Mouse (Mus musculus) neural tube, embryonic 12.5 days (tissue): ENCODE measurements around the gene Irf8. TPM values are rescaled to one million over a fixed set of nuclear protein-coding genes. Genes with fewer than 3 reads are reported as not detected.

Source experiments
- ATAC-seq: fragments of 200-750 bp; cut with Nextera tagmentation; 2 replicates; pipeline ENCODE4 v1.8.0; 2017; ENCODE audit warnings: low read depth, mild to moderate bottlenecking, moderate TSS enrichment, moderate library complexity; ENCODE audit not compliant: low FRiP score
- H3K27ac ChIP-seq: fragments of 300-500 bp; sonication (generic); 2 replicates; pipeline ENCODE4 v1.5.1; 2016
- H3K27me3 ChIP-seq: fragments of 300-500 bp; sonication (generic); replicated peaks from 2 replicates; pipeline ENCODE4 v1.6.1; 2016; ENCODE audit warnings: mild to moderate bottlenecking
- H3K36me3 ChIP-seq: fragments of 300-500 bp; sonication (generic); 2 replicates; pipeline ENCODE4 v1.6.1; 2016; ENCODE audit warnings: mild to moderate bottlenecking
- H3K4me1 ChIP-seq: fragments of 300-500 bp; sonication (generic); 2 replicates; pipeline ENCODE4 v1.6.1; 2016
- H3K4me2 ChIP-seq: fragments of 300-500 bp; sonication (generic); replicated peaks from 2 replicates; pipeline ENCODE4 v1.6.1; 2016; ENCODE audit warnings: mild to moderate bottlenecking
- H3K4me3 ChIP-seq: fragments of 300-500 bp; sonication (generic); 2 replicates; pipeline ENCODE4 v1.5.1; 2016
- H3K9ac ChIP-seq: fragments of 300-500 bp; sonication (generic); 2 replicates; pipeline ENCODE4 v1.6.1; 2016; ENCODE audit warnings: mild to moderate bottlenecking
- H3K9me3 ChIP-seq: fragments of 300-500 bp; sonication (generic); 2 replicates; pipeline ENCODE4 v1.6.1; 2016; ENCODE audit warnings: mild to moderate bottlenecking
- WGBS: fragments of 180-500 bp; shearing (Covaris S2); methylation state at CpG from one replicate; pipeline ENCODE4 v1.1.7; 2016; 5-methylcytosine and 5-hydroxymethylcytosine counted together
- polyA plus RNA-seq: library from polyadenylated mRNA; unstranded; fragments of >200 nt; fragmentation: Nextera tagmentation; extraction: Ambion mirVana; gene quantifications from 2 replicates; pipeline ENCODE4 v1.2.1, GENCODE M21; 2016

Gene Irf8
- polyA plus RNA-seq, 1 experiment from 2014 or later = 5.5 TPM

DNA sequence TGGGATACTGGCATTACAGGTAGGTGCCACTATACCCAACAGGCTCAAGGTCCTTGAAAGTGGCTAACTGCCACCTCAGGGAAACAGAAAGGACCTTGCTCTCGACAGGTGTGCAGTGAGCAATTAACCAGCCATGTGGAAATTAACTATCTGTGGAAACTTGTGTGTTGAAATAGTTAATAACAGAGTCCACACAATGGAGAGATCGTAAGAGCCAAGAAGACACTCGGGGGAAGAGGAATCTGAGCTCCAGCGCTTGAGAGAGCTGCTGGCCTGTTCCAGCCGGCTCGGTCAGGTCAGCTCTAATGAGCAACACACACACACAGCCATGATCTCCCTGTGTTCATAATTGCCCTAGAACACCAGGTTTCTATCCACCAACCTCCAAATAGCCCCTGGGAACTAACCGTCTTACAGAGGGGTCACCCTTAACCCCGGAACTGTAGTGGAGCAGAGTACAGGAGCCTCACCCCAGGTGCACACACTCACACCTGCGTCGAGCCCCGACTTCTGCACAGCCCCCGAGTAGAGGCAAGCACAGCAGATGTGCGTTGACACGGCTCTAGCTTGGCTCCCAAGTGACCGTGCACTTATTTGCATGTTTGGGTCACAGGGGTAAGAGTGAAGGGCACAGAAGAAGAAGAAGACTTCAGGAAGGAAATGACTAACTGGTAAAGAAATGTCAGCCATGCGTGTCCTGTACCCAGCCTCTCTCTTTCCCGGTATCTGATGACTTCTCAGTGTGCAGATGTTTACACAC lies 11.2 kb upstream of the Irf8 start:
- Histone ChIP-seq H3K4me3 (no peak overlapping the region), H3K9me3 (no peaks in the 10 kb centered on the region), H3K27me3 (0 out of 2 replicates have a peak, but pooled peaks cover 2% of the 10 kb centered on the region), H3K9ac (no peak overlapping the region), H3K27ac (no peak overlapping the region), H3K4me1 (no peaks in the 10 kb centered on the region), H3K36me3 (no peaks in the 10 kb centered on the region), H3K4me2 (no peak overlapping the region)
- no peak for ATAC-seq
- WGBS = 84% methylated on average over 17 of the region's 17 CpGs

DNA sequence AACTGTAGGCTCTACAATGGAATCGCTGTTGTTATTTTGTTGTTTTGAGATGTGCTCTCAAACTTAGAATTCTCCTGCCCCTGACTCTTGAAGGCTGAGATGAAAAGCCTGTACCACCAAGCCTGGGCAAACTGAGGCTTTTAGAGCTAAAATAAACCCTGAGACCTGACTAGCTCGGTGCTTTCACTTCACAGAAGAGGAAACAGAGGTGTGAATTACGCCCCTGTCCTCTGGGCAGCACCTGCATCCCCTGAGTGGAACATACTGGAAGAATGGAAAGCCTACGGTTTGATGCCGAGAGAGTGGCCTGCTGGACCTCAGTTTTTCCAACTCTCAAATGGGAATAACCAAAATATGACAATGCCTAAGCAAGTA lies 10.6 kb upstream of the Irf8 start:
- Histone ChIP-seq H3K9ac (no peak overlapping the region), H3K27ac (no peak overlapping the region), H3K4me1 (no peaks in the 10 kb centered on the region), H3K4me3 (no peak overlapping the region), H3K9me3 (no peaks in the 10 kb centered on the region), H3K4me2 (no peak overlapping the region), H3K36me3 (no peaks in the 10 kb centered on the region), H3K27me3 (0 out of 2 replicates have a peak, but pooled peaks cover 2% of the 10 kb centered on the region)
- no peak for ATAC-seq
- 79% methylated on average over 5 of the region's 5 CpGs for WGBS

DNA sequence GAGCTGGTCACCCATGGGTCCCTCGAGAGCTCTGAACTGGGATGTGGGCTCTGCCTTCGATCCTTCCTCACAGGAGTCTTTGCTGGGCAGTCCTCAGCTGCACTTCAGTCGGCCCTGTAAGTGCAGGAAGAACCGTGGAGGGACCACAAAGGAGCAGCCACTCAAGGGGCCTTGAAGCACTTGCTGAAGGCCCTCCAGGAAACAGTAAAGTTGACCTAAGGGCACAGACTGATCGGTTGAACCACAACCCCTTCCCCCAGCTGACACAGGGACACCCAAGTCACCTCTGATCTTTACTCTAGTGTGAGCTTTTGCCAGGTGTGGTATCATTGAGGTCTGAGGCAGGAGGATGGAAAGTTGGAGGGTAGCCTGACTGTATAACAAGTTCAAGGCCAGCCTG lies 10.1 kb upstream of the Irf8 start:
- H3K9me3 ChIP-seq = no peaks in the 10 kb centered on the region
- no peak overlapping the region for H3K4me2 ChIP-seq
- no peaks in the 10 kb centered on the region for H3K36me3 ChIP-seq
- no peak overlapping the region for H3K4me3 ChIP-seq
- 78% methylated on average over 5 of the region's 5 CpGs for WGBS
- no peak overlapping the region for H3K27ac ChIP-seq
- no peak for ATAC-seq
- H3K4me1 ChIP-seq = no peaks in the 10 kb centered on the region
- no peak overlapping the region for H3K9ac ChIP-seq
- 0 out of 2 replicates have a peak, but pooled peaks cover 2% of the 10 kb centered on the region for H3K27me3 ChIP-seq

DNA sequence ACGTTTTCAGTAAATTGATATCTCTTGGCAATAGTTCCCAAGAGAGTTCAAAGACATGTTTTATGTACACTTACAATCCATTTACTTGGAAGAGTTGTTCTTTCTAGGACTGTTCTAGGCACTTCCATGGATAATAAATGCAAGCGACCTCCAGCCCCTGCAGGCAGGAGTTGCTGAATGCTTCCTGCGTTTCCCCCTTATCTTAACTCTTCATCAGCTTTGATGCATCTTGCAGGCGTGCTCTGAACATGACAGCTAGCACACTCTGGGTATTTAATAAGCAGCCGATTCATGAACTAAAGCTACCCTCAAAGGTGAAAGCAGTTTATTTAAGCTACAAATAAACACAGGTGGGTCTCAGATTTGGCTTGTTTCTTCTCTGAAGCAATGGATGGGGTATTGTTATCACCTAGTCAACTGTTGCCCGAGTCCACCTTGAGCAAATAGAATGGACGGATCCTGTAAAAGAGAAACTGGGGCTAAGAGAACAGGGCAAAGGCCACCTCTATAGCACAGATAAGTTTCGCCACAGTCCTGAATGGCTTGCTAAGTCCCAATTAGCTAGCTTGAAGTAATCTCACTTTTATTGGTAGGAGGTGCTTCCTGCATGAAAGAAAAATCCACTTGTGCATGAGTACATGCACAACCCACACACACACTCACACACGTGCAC lies 7.5 kb upstream of the Irf8 start:
- ATAC-seq = no peak
- Histone ChIP-seq H3K36me3 (no peaks in the 10 kb centered on the region), H3K27me3 (0 out of 2 replicates have a peak, but pooled peaks cover 2% of the 10 kb centered on the region), H3K9ac (no peak overlapping the region), H3K4me3 (no peak overlapping the region), H3K4me2 (no peak overlapping the region), H3K9me3 (no peaks in the 10 kb centered on the region), H3K4me1 (peaks cover 4% of the 10 kb centered on the region; the same call in 1 of the 2 replicates), H3K27ac (no peak overlapping the region)
- 76% methylated on average over 9 of the region's 9 CpGs for WGBS

DNA sequence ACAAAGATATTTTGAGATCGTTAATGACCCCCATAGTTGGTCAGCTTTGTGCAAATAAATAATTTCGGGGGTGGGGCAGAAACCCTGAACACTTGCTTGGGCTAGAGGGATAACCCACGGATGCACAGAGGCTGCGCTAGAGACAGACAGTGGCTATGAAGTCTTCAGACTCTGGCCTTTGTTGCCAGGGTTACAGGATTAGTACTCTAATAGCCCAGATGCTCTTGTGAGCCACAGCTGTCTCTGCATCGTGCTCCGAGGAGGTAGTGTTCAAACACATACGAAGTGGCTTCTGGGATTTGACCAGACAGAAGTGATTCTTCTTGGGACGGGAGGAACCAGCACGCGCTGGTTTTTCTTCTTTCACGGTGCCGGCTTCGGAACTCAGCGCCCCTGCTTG lies 4.6 kb upstream of the Irf8 start:
- ATAC-seq = no peak
- 40% methylated on average over 14 of the region's 14 CpGs for WGBS
- no peak overlapping the region for H3K4me3 ChIP-seq

DNA sequence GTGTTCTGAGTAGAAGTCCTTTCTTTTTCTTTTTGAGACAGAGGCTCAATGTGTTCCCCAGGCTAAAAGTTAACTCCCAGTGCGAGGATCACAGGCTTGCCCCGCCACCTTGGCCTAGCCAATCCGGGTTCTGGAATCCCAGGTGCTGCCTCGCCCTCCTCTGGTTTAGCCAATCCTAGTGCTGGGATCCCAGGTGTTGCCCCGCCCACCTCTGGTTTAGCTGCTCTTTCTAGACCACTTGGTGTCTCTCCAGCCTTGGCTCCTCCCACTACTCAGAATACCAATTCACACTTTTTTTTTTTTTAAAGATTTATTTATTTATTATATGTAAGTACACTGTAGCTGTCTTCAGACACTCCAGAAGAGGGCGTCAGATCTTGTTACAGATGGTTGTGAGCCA lies 4.1 kb upstream of the Irf8 start:
- Histone ChIP-seq H3K9ac (no peak overlapping the region), H3K9me3 (no peaks in the 10 kb centered on the region), H3K4me1 (peaks cover 18% of the 10 kb centered on the region), H3K36me3 (no peaks in the 10 kb centered on the region), H3K4me2 (no peak overlapping the region), H3K4me3 (no peak overlapping the region), H3K27ac (no peak overlapping the region), H3K27me3 (peaks cover 28% of the 10 kb centered on the region)
- WGBS = 52% methylated on average over 6 of the region's 6 CpGs
- ATAC-seq = no peak; the same call in 1 of the 2 replicates

More for the DNA sequence above, 4.6 kb upstream of the Irf8 start:
- Histone ChIP-seq H3K36me3 (no peaks in the 10 kb centered on the region), H3K4me1 (peaks cover 13% of the 10 kb centered on the region), H3K27ac (no peak overlapping the region), H3K4me2 (peak overlapping the region; percentile 32), H3K9me3 (no peaks in the 10 kb centered on the region), H3K9ac (no peak overlapping the region), H3K27me3 (peaks cover 26% of the 10 kb centered on the region)

DNA sequence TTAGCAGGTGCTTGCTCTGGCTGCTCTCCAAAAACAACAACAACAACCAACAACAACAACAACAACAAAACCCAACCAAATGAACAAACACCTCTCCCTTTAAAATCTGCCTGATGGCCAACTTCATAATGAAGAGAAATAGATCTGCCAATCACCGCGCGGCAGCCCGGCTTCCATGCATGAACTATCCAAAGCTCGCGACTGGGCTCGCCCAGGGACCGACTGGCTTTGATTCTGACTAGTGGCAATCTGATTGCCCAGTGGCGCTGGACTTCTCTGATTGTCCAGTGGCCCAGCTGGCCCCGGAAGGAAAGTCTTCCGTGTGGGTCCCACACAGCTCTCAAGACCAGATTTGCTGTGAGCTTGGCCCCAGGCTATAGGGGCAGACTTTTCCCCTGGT lies 328 bp downstream of the Irf8 start:
- peak overlapping the region; percentile 96 for H3K4me2 ChIP-seq
- H3K36me3 ChIP-seq = no peaks in the 10 kb centered on the region
- H3K4me3 ChIP-seq = peak overlapping the region; percentile 46
- 3% methylated on average over 11 of the region's 11 CpGs for WGBS
- peak overlapping the region; percentile 55 for H3K9ac ChIP-seq
- H3K4me1 ChIP-seq = peaks cover 18% of the 10 kb centered on the region
- H3K27ac ChIP-seq = no peak overlapping the region
- no peaks in the 10 kb centered on the region for H3K9me3 ChIP-seq
- H3K27me3 ChIP-seq = peaks cover 34% of the 10 kb centered on the region
- peak; percentile 48 for ATAC-seq

DNA sequence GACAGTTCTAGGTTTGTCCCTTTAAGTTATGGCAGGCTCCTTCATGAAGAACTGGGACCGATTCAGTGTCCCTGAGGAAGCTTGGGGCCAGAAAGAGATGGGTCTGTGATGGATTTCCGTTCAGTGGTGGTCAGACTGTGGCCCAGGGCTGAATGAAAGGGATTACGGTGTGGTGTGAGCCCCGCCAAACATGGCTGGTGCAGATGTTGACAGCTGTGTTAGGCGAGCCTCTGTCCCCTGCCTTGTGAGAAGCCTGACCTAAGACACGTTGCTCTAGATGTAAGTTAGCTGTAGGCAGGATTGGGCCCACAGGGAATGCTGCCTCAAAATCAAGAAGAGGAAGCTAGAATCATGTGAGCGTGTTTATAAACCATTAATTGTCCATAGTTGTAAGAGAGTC lies 1.0 kb downstream of the Irf8 start:
- H3K36me3 ChIP-seq = no peaks in the 10 kb centered on the region
- H3K4me3 ChIP-seq = no peak overlapping the region
- H3K27ac ChIP-seq = no peak overlapping the region
- 66% methylated on average over 7 of the region's 7 CpGs for WGBS
- peaks cover 34% of the 10 kb centered on the region for H3K27me3 ChIP-seq
- no peak for ATAC-seq
- no peaks in the 10 kb centered on the region for H3K9me3 ChIP-seq
- no peak overlapping the region for H3K9ac ChIP-seq
- peaks cover 14% of the 10 kb centered on the region for H3K4me1 ChIP-seq
- H3K4me2 ChIP-seq = no peak overlapping the region

DNA sequence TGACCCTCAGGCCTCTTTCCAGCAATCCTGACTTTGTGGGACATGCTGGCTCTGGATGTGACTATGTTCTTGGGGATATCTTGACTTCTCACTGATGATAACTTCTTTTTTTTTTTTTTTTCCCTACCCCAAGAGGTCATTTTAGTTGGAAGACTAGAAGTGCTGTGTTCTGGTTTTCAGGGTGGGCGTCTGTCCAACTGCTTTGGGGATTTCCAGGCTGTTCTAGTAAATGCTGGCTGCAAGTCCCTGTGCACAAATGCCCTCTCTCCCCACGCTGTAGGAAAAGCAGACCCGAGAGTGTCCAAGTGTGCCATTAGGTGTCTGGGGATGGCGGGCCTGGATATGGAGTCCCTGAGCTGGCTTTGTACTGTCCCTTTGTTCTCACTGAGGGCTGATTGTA lies 2.6 kb downstream of the Irf8 start:
- Histone ChIP-seq H3K4me1 (peaks cover 14% of the 10 kb centered on the region), H3K27me3 (peaks cover 32% of the 10 kb centered on the region), H3K9me3 (no peaks in the 10 kb centered on the region), H3K4me3 (no peak overlapping the region), H3K9ac (no peak overlapping the region), H3K4me2 (no peak overlapping the region), H3K27ac (no peak overlapping the region), H3K36me3 (no peaks in the 10 kb centered on the region)
- 68% methylated on average over 4 of the region's 4 CpGs for WGBS
- no peak for ATAC-seq

DNA sequence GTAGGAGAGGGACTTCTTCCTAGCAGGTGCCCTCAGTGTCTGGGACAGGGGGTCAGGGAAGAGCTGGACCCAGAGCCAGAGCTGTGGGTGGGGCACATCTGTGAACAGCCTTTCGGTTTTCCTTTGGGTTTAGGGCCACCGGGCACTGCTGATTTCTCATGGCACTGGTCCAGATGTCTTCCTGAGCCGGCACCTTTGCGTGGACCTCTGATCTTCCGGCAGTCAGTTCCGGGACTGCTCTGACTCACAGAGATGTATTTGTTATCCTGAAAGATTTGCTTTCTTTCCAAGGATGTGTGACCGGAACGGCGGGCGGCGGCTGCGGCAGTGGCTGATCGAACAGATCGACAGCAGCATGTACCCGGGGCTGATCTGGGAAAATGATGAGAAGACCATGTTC lies 3.4 kb downstream of the Irf8 start:
- Histone ChIP-seq H3K27ac (no peak overlapping the region), H3K27me3 (peaks cover 25% of the 10 kb centered on the region), H3K9ac (no peak overlapping the region), H3K4me1 (peaks cover 14% of the 10 kb centered on the region), H3K4me3 (no peak overlapping the region), H3K4me2 (no peak overlapping the region), H3K9me3 (no peaks in the 10 kb centered on the region), H3K36me3 (no peaks in the 10 kb centered on the region)
- ATAC-seq = no peak
- WGBS = 89% methylated on average over 15 of the region's 15 CpGs

DNA sequence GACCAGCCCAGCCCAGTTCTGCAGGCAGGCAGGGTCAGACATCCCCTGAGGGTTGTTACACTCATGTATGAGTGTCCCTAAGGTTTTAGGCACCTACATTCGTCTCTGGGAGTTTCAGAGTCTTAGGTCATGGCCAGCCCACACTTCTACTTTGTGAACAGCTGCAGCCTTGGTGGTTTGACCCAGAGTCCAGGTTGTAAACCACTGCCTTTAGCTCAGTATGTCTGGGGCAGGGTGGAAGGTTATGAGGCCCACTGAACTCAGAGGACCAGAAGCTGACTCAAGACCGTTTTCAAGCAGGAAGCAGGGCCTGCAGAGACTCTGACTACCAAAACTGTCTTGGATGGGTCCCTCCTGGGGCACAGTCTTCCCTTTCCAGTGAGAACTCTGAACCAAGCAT lies 4.4 kb downstream of the Irf8 start:
- no peaks in the 10 kb centered on the region for H3K9me3 ChIP-seq
- H3K4me2 ChIP-seq = no peak overlapping the region
- peaks cover 14% of the 10 kb centered on the region for H3K27me3 ChIP-seq
- WGBS = 70% methylated on average over 2 of the region's 2 CpGs
- H3K27ac ChIP-seq = no peak overlapping the region
- no peaks in the 10 kb centered on the region for H3K36me3 ChIP-seq
- no peak overlapping the region for H3K9ac ChIP-seq
- no peak for ATAC-seq
- no peak overlapping the region for H3K4me3 ChIP-seq
- H3K4me1 ChIP-seq = peaks cover 13% of the 10 kb centered on the region

DNA sequence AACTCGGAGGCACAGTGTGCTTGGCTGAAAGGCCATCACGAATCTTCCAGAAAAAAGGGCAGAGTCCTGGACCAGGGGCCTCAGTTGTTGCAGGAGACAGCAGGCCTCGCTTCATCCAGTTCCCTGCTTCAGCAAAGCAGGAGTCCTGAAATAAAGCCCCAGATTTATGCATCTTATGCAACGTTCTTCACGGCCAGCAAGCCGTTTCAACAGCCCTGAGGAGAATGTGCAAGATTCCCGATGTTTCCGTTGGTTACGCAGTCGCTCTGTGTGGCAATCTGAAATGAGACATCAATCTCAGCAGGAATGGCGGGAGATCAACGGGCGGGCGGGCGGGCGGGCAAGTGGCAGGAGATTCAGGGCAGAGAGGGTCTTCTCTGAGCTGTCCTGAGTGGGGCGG lies 4.8 kb downstream of the Irf8 start:
- no peak overlapping the region for H3K9ac ChIP-seq
- no peak overlapping the region for H3K4me3 ChIP-seq
- H3K4me2 ChIP-seq = no peak overlapping the region
- no peak overlapping the region for H3K27ac ChIP-seq
- ATAC-seq = no peak
- 56% methylated on average over 17 of the region's 17 CpGs for WGBS
- H3K36me3 ChIP-seq = no peaks in the 10 kb centered on the region
- peaks cover 10% of the 10 kb centered on the region for H3K27me3 ChIP-seq
- no peaks in the 10 kb centered on the region for H3K9me3 ChIP-seq
- peaks cover 10% of the 10 kb centered on the region; the same call in 1 of the 2 replicates for H3K4me1 ChIP-seq
